Mouse (Mus musculus) retina, postnatal 7 days (tissue): ENCODE data around the gene Cd6.

ENCODE experiments used
- DNase-seq: peaks from one replicate; pipeline ENCODE4 v3.0.0-alpha.2; 2012; ENCODE audit warnings: low read depth, low spot score

Cd6 gene

DNA sequence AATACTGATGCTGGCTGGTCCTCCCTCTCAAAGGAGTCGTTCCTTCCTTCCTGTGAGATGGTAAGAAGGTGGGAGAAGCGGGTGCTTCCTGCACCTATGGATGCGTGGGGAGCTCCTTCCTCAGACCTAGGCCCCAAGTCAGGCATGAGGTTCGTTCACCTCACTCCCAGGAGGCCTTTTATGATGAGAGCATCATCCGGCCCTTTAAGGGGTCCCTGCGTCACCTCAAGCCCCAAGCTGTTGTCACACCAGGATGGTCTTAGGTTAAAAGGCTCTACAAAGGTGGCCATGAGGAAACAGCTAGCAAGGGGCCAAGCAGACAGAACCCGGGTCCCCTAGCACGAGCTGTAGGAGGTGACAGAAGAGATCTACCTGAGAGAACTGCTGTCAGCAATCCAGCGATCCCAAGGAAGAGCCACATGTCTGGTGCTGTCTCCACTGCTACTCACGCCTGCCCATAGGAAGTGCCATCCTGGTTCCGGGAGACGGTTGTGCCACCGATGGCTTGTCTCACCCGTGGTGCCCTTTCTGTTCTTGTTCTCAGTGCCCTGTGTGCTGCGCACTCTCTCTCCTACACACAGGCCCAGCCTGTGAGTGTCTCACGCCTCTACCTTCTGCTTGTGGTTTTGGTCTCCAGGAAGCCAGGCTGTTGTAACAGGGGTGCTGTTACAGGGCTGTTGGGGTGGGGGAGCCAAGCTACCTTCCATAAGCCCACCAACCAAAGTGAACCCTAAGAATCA, at the start of gene Cd6:
Cd6 (minus strand) TSS at position 623 of the 740 bp plus-strand sequence.
- no peak for DNase-seq

DNA sequence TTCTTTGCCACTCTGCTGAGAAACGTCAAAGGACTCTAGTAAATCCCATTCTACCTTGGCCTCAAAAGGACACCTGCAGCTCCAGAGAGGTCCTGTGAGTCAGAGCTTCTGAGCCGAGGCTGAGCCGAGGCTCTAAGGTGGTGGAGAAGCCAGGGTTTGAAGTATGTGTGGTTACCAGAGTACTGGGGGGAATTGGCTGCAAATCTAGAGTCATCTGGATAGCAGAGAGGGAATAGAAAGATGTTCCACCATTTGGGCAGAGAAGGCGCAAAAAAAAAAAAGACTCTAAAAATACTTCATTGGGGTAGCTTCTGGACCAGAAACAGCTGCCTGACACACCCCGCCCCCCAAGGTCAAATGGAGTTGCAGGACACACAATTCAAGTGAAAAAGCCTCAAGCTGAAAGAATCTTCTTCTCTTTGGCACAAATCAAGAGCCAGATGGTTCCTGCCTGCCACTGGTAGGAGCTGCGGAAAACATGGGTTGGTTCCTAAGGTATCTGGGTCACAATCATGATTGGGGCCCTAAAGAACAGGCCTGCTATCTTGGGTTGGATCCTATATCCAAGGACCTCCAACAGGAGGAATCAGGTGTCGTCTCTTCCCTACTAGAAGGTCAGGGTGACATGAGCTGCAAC, 48.5 kb upstream of the Cd6 start:
- no peak for DNase-seq

DNA sequence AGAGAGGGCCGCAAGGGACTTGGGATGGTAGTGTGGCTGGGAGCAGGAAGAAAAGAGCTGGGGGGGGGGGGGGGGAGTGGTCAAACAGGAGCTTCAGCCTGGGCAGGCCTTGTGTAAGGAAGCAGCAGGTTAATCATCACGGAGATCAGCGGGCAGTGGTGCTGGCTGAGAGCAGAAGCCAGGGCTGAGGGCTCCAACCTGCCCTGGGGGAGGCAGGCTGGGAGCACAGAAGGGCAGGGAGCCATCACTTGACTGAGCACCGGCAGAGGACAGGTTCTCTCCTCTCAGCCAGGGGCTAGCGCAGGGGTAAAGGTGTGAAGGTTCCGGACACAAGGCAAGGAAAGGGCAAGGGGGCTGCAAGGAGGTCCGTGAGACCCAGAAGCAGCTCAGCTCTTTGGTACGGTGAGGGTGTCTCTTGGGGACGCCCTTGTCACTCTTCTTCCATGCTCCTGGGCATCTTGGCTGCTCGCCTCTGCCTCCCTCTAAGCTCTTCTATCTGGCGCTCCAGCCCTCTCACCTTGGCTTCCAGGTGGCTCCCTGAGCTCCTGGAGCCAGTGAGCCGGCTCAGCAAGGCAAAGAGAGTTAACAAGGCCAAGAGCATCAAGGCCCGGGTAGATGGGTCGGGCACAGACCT, 41.6 kb upstream of the Cd6 start:
- DNase-seq = no peak

DNA sequence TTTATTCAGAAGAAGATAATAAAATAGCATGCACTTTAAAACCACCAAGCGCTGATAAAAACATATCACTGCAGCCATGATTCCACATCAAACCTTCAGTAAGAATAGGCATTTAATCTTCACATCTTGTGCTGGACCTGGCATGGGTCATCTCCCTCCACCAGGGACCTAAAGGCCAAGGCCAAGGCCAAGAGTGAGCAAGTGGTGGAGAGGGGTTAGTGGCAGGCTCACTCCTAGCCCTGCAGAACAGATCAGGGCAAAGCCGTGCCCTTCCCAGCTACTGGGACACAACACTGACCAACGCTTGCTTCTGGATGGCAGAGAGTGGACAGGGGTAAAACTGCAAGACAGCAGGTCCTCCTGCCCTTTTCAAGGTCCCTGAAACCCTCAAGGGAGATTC, 40.8 kb upstream of the Cd6 start:
- DNase-seq = no peak

DNA sequence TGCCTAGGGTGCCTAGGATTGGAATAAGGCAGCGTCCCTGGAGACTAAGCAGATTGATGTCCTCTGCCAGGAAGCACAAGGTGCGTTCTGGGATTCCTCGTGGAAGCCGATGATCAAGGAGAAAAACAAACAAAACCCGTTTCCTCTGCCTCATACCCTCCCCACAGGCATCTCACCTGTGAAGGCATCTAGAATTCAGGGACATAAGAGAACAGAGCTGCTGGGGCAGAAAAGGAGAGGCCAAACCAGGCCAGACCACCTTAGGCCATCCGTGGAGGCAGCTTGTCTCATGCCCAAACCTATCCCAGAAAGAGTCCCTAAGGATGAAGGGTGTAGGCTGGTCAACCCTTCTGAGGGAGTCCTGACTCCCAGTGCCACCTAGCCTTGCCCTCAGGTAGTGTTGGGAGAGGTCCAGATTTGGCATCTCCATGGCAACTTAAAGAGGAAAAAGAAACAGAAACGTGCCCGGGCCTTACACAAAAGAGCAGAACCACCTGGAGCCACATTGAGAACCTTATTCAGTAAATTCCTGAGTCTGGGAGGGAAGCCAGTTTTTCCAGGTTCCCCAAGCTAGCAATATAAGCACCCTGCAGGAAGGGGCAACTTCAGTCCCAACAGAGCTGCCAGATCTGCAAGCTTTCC, 40.1 kb upstream of the Cd6 start, which contains the start of gene Tmem132a:
Tmem132a (minus strand) TSS at position 55 of the 642 bp plus-strand sequence.
- DNase-seq = no peak

DNA sequence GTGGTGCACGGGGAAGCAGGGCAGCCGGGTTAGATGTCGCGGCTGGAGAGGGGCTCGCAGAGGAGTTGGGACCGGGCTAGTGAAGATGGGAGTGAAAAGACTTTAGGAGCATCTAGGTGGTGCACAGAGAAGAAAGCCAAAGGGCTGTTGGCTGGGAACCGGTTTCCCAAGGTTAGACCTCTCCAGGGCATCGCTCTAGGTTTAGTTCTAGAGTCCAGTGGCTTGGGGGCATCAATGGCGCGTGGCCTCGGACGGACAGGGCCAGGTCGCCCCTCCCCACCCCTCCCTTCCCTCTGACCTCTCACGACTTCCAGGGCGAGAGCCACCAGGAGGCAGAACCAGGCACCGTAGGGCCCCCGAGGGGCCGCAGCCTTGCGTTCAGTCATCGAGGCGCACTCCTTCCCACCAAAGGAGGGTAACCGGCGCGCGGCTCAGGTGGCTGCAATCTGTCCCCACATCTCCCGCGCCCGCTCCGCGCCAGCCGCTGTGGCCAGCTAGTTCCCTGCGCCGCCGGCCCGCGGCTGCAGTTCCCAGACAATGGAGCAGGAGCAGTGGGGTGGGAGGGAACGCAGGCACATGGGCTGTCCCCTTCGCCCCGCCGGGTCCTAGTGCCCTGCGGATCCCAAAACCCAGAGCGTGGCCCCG, 39.5 kb upstream of the Cd6 start:
- peak; percentile 57 for DNase-seq

DNA sequence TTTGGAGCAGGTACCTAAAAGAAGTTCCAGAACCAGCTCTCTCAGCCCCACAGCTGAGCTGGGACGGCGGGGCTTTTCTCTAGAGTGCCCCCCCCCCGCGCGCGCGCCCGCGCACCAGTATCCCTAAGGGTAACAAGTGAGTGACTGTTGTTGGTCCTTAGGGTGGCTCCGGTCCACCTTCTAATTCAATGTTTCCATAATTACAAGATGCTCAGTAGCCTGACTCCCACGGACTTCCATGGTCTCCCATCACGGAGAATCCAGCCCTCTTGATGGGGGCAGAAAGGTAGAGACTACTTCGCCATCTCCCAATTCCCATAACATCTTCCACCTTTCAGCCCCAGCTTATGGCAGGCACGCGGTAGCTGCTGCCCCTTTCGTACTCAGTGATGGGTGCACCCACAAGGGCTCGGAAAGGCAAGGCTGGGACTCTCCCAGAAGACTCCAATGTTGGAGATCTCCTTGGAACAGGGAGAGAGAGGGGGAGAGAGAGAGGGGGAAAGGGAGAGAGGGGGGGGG, 38.8 kb upstream of the Cd6 start:
- no peak for DNase-seq

DNA sequence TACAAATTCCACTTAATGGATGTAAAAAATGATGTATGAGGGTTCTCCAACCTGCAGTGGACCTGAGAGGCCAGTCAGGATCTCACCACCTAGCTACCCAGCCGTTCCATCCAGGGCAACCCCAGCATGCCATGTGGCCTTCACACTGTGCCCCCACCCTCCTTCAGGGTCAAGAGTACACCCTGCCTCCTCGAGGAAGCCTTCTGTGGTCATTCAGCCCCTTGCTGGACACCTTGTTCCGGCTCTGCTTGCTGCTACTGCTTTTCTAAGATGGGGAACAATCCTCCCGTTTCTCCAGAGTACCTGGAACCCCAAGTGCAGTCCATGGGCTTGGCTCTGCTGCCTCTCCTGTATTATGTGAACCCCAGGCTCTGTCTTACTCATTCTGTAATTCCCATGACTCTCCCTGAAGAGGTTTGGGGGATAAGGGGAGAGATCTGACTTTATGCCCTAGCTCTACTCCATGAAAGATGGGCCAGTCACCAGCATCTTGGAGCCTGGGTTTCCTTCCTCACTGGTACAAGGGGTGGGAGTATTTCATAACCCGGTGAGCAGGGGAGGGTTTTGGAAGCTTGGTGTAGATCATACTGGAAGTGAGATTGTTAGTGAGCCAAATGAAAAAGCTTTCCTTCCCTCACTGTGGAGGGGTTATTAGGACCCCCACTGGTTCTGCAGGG, 38.2 kb upstream of the Cd6 start:
- no peak for DNase-seq

DNA sequence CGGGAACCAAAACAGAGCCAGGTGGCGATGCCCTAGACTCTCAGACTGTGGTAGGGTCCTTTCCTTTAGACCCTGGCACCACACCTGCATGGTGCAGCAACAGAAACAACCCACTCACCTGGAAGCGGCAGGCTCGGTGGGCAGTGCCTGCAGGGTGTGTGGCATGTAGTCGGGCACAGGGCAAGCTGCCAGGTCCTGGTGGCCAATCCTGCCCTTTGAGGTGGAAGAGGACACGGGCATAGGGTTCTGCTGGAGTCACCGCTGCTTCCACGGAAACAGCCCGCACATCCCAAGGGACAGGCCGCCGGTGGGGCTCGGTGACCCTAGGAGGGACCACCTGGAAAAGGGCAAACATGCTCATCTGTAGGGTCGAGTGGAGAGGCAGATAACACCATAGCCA, 36.5 kb upstream of the Cd6 start:
- no peak for DNase-seq

DNA sequence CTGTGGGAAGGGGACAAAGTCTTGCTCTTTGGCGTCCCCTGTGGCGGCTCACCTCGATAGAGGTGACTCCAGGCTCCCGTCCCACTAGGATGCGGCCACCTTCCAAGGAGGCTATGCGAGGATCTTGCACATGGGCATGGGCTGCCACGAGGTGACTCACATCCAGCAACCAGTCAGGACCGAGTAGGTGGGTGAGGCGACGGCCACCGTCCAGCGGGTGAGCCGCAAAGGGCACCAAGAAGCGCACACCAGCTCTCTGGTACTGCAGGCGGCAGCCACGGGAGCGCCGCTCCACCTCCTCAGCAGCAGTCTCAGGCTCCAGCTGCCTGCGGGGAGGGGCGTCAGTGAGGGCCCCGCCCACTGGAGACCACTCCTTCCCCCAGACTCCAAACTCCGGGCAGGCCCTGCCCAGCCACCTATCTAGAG, 30.2 kb upstream of the Cd6 start:
- DNase-seq = no peak

DNA sequence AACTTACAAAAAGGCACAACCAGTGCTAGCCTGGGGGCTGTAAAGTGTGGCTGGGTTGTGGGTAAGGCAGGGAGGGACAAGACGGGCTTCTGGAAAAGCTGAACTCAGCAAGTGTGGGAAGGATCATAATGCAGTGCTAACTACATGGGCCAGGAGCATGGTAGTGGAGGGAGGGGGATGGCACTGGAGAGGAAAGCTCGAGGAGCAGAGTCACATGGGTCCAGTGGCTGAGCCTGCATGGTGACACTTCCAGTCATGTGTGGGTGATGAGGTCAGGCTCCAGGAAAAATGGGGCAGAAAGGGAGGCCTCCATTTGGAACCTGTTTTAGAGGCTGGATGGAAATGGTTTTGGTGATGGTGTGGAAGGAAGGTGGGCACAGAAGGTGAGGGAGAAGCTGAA, 26.7 kb upstream of the Cd6 start:
- DNase-seq = no peak

DNA sequence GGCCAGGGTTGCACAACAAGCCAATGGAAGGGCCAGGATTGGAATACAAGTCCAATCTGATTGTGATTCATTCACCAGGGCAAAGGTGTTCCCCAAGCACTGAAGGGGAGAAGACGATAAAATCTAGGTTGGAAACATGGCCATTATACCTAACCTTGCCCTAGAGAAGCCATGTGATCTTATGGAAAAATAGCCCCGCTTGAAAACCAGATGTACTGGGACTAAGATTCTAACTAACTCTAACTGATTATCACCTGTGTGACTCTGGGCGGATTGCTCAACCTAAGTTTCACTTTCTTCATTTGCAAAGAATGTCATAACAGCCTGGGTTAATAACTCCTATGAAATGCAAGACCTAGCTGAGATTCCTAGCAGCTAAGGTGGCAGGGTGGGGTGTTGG, 25.6 kb upstream of the Cd6 start:
- no peak for DNase-seq

DNA sequence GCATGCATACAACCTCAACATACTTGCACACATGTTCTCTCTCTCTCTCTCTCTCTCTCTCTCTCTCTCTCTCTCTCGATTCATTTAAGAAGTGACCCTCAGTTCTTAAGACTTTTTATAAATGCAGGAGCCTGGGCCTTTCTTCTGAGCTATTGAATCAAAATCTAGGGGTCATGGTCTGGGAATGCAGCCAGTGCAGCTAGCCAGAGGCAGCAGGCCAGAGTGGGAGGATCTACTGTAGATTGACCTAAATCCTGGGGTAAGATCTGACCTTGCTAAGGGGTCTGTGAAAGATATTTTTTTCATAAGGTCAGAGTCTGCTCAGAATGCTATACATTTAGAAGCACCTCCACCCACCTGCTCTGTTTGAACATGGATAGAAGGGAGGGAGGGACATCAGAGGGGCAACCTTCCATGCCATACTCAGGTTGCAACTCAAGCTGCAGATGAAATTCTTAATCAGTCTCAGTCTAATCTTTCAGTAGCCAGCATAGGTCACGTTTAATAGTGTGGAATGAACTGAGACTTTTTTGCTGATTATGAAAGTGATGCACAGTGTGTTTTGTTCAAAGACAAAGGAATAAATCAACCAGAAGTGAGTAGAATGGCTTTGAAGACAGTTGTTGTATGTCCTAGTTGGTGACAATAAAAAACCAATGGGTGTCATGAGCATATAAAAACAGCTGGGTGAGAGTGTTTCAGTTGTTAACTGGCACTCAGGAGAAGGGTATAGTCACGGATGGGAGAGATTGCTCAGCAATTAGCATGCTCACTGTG, 17.6 kb upstream of the Cd6 start:
- DNase-seq = no peak

DNA sequence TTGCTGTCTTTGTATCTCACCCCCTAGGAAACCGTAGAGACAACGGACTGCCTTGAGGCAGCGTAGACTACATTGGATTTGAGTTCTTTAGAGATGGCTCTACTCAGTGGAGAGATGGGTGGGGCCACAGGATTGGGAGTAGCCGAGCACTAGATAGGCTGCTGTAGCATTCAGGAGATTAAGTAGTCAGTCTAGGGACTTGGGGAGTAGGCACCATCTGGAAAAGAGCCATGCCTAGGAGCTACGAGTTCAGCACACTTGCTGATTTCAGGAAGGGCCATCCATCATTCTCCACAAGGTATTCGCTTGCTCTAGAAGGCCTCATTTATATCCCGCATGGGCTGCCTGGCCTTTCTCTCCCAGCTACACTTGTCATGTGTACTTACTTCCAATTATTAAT, 16.3 kb upstream of the Cd6 start:
- no peak for DNase-seq

DNA sequence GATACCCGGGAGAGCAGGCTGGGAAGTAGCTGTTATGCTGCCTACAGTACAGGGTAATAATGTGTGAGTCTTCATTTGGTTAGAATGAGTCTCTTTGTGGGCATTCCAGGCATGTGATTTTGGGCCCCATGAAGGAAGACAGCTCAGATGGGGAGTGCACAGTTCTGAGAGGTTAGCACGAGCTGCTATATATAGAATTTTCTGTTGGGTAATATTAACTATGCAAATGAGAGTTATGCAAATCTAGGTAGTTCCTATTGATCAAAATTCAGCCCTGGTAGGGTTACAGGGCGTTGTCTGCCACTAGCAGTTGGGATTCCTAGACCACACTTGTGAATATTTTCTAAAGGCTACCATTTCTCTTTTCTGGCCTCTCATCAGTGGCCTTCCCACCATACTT, 15.6 kb upstream of the Cd6 start:
- no peak for DNase-seq

DNA sequence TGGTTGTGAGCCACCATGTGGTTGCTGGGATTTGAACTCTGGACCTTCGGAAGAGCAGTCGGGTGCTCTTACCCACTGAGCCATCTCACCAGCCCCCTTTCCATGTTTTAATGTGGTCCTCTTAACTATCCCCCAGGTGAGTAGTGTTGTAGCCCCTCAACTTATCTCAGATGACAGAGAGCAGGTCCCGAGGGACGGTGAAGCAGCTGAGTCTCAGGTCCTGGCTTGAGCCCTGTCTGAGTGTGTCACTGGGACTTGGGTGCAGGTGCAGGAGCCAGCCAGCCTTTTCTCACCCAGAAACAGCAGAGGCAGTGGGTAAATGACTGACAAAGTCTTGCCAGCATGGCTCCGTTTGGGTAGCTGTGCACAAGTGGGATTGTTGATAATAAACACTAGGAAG, 14.3 kb upstream of the Cd6 start:
- no peak for DNase-seq

DNA sequence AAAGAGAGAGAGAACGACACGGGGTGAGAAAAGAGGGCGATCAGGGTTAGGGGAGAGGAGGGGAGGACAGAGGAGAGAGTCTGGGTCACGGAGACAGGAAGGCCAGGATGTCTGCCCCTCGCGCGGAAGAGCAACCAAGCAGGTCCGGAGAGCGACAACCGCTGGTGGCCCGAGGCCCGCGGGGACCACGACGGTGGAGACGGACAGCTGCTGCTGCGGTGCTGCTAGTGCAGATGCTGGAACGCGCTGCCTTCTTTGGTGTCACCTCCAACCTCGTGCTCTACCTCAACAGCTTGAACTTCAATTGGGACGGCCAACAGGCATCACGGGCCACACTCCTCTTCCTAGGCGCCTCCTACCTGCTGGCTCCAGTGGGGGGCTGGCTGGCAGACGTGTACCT, 13.1 kb upstream of the Cd6 start:
- no peak for DNase-seq

DNA sequence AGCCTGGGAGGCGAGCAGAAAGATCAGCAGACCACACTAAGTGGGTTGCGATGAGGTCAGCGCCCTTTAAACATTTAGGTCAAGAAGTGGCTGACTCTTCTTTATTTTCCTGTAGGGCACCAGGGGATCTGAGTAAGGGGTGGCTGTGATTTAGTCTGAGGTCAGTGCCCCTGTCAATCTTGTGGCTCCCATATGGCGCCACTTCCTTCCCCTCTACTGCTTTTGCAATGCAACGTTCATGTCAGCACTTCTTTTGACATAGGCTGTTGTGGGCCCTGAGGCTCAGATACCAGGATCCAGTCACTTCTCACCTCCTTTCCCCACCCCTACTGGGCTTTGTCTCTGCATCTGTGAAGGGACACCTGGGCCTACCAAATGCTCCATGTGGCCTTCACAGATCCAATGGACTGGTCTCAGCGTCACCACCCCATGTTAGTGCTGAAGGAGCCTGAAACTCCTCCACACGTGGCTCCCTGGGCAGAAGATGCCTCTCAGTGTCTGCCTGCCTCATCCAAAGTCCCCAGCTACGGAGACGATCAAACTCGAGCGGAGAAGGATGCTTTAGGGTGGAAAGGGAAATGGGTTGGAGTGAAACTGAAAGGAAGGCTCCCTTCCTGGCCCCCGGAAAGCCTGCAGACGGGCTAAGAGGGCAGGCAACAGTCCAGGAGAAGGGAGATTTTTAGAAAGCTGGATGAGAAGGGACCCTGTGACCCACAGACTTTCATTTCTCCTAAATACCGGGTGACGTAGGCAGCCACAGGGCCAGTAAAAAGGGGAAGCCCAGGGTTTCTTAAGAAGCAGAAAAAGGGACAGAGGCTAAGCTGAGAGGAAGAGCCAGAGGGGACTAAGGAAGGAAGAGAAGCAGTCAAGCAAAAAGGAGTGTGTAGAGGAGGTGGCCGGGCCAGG, 12.1 kb upstream of the Cd6 start:
- DNase-seq = no peak
